Mouse (Mus musculus): ENCODE measurements around the gene Foxe3. TPM values are rescaled to one million over a fixed set of nuclear protein-coding genes. Genes with fewer than 3 reads are reported as not detected.
A peak's percentile ranks its signal among the peaks of the same experiment; 100 is the strongest.

The Foxe3 gene
- total and polyA plus RNA-seq, 3 experiments: not detected

- Histone ChIP-seq H3K79me2 (replicated peaks; ENCODE audit: control insufficient read depth, extremely low read depth, insufficient read depth, poor library complexity, severe bottlenecking) (no peaks in the 10 kb centered on the region), H3K9me3 (replicated peaks; ENCODE audit: low read length) (peaks cover 15% of the 10 kb centered on the region), H3K4me3 (replicated peaks in 1 of 3; ENCODE audit: low read depth in 2 of 3, low read length in 2 of 3, poor library complexity in 1 of 3) (peak overlapping the region; percentile 67 to 74 (median 72)), H3K9ac (ENCODE audit: insufficient read depth, low read depth) (peak overlapping the region; percentile 58), H3K27ac (ENCODE audit: insufficient read depth, low read depth) (peak overlapping the region; percentile 77; the same call in 1 of the 2 replicates), H3K4me1 (ENCODE audit: control insufficient read depth in 1 of 2, insufficient read depth in 2 of 2) (peaks cover 0 to 5% of the 10 kb centered on the region in 2 experiments; a peak in 2 of 4 replicates), H3K4me2 (ENCODE audit: insufficient read depth, low read depth, poor library complexity, severe bottlenecking) (peak overlapping the region; percentile 70), H3K36me3 (replicated peaks in 1 of 2; ENCODE audit: control insufficient read depth in 1 of 2, insufficient read depth in 1 of 2, low read length in 1 of 2) (peaks cover 0 to 20% of the 10 kb centered on the region in 2 experiments), H3K27me3 (replicated peaks) (peaks cover 10% of the 10 kb centered on the region)
- dilution Hi-C loops (cut with MboI; ENCODE audit: extremely low pct_ligation_motif_present, extremely low pct_unique_long_range_greater_than_20kb, low sequenced_read_pairs): no loop called here
- TF ChIP-seq E2F4 (IDR thresholded peaks at IDR 0.05; ENCODE audit: insufficient replicate concordance, low read depth, low read length): 0 out of 2 replicates have a peak, but pooled peaks have one; percentile 35
- no peak for TF ChIP-seq POLR2AphosphoS2 (IDR thresholded peaks at IDR 0.05; ENCODE audit: low read depth, low read length)
- TF ChIP-seq SIN3A (IDR thresholded peaks at IDR 0.05; ENCODE audit: low read length): peak; percentile 73; the same call in 1 of the 2 replicates
- TF ChIP-seq BHLHE40 (IDR thresholded peaks at IDR 0.05; ENCODE audit: low read depth, low read length): no peak
- TF ChIP-seq CHD1 (IDR thresholded peaks at IDR 0.05; ENCODE audit: low read depth, low read length): no peak
- TF ChIP-seq USF1 (IDR thresholded peaks at IDR 0.05; ENCODE audit: low read depth, low read length): no peak
- 0 out of 2 replicates have a peak, but pooled peaks have one; percentile 34 for TF ChIP-seq MEF2A (IDR thresholded peaks at IDR 0.05; ENCODE audit: borderline replicate concordance, low read depth, low read length)
- no peak for TF ChIP-seq MXI1 (IDR thresholded peaks at IDR 0.05; ENCODE audit: low read depth, low read length)
- no peak for TF ChIP-seq RCOR1 (conservative IDR thresholded peaks at IDR 0.05; ENCODE audit: low read depth, low read length)
- TF ChIP-seq MAFK (IDR thresholded peaks at IDR 0.05; ENCODE audit: insufficient replicate concordance, low read length): no peak
- no peak for TF ChIP-seq ETS1 (conservative IDR thresholded peaks at IDR 0.05; ENCODE audit: low read depth, low read length)
- TF ChIP-seq ZMIZ1 (IDR thresholded peaks at IDR 0.05; ENCODE audit: low read depth, low read length): no peak
- no peak for TF ChIP-seq JUN (IDR thresholded peaks at IDR 0.05; ENCODE audit: insufficient read depth, low read depth, low read length)
- peak; percentile 64 to 88 for TF ChIP-seq CTCF (conservative IDR thresholded peaks at IDR 0.05 in 1 of 2, IDR thresholded peaks at IDR 0.05 in 1 of 2; ENCODE audit: low read depth in 2 of 2, low read length in 2 of 2)
- TF ChIP-seq ZC3H11A (IDR thresholded peaks at IDR 0.05; ENCODE audit: low read depth, low read length): no peak
- peak; percentile 45; the same call in 1 of the 2 replicates for TF ChIP-seq ELF1 (IDR thresholded peaks at IDR 0.05; ENCODE audit: low read depth, low read length)
- TF ChIP-seq RAD21 (IDR thresholded peaks at IDR 0.05; ENCODE audit: low read depth, low read length): peak; percentile 40
- no peak for TF ChIP-seq KAT2A (IDR thresholded peaks at IDR 0.05; ENCODE audit: insufficient replicate concordance, low read length)
- peak; percentile 50 for TF ChIP-seq HCFC1 (IDR thresholded peaks at IDR 0.05; ENCODE audit: low read depth, low read length)
- TF ChIP-seq GABPA (IDR thresholded peaks at IDR 0.05; ENCODE audit: insufficient replicate concordance, low read depth, low read length): no peak
- no peak for TF ChIP-seq PAX5 (IDR thresholded peaks at IDR 0.05; ENCODE audit: low read length)
- TF ChIP-seq JUND (conservative IDR thresholded peaks at IDR 0.05; ENCODE audit: low read depth, low read length): no peak
- no peak for TF ChIP-seq NRF1 (IDR thresholded peaks at IDR 0.05; ENCODE audit: low read depth, low read length)
- TF ChIP-seq IRF4 (IDR thresholded peaks at IDR 0.05; ENCODE audit: low read depth, low read length): peak; percentile 52; the same call in 1 of the 2 replicates
- no peak for TF ChIP-seq EP300 (IDR thresholded peaks at IDR 0.05; ENCODE audit: low read length)
- 0 out of 2 replicates have a peak, but pooled peaks have one; percentile 10 for TF ChIP-seq MAX (IDR thresholded peaks at IDR 0.05; ENCODE audit: low read length)
- TF ChIP-seq TCF12 (IDR thresholded peaks at IDR 0.05; ENCODE audit: low read depth, low read length): no peak
- peak; percentile 42; the same call in 1 of the 2 replicates for TF ChIP-seq NELFE (IDR thresholded peaks at IDR 0.05; ENCODE audit: low read depth, low read length)
- no peak for TF ChIP-seq USF2 (conservative IDR thresholded peaks at IDR 0.05; ENCODE audit: low read depth, low read length)
- TF ChIP-seq MAZ (IDR thresholded peaks at IDR 0.05; ENCODE audit: low read depth, low read length): peak; percentile 50; the same call in 1 of the 2 replicates
- peak; percentile 62 for TF ChIP-seq ZNF384 (IDR thresholded peaks at IDR 0.05; ENCODE audit: low read depth, low read length)
- TF ChIP-seq CHD2 (IDR thresholded peaks at IDR 0.05; ENCODE audit: low read length): no peak
- no peak for TF ChIP-seq ZKSCAN1 (IDR thresholded peaks at IDR 0.05; ENCODE audit: borderline replicate concordance, low read depth, low read length)
- no peak for TF ChIP-seq TBP (conservative IDR thresholded peaks at IDR 0.05; ENCODE audit: low read depth, low read length)
- peak; percentile 18; the same call in 1 of the 2 replicates for TF ChIP-seq UBTF (IDR thresholded peaks at IDR 0.05; ENCODE audit: low read depth, low read length)
- TF ChIP-seq MYC (IDR thresholded peaks at IDR 0.05; ENCODE audit: low read depth, low read length): no peak
- TF ChIP-seq SMC3 (IDR thresholded peaks at IDR 0.05; ENCODE audit: low read depth, low read length): peak; percentile 53
- TF ChIP-seq POLR2A (IDR thresholded peaks at IDR 0.05; ENCODE audit: low read depth, low read length): no peak
- DNase-seq (ENCODE audit: extremely low read depth): peak; percentile 79
- in situ Hi-C loops (cut with MboI; ENCODE audit: low pct_ligation_motif_present, low pct_unique_long_range_greater_than_20kb, low sequenced_read_pairs): loop anchor here (5.0 kb wide), 1 partner anchor 243 kb away; no protein-coding TSS in a partner anchor
Observed at GRCm38 (mm10) chr4:114909602-114910484, 16.0 kb downstream of the Foxe3 start.
